Mouse (Mus musculus): ENCODE measurements around the gene Ssna1. TPM values are rescaled to one million over a fixed set of nuclear protein-coding genes. Genes with fewer than 3 reads are reported as not detected.

Ssna1 gene
- polyA plus RNA-seq, 1 experiment from 2014 or later: 75.4 TPM

DNA sequence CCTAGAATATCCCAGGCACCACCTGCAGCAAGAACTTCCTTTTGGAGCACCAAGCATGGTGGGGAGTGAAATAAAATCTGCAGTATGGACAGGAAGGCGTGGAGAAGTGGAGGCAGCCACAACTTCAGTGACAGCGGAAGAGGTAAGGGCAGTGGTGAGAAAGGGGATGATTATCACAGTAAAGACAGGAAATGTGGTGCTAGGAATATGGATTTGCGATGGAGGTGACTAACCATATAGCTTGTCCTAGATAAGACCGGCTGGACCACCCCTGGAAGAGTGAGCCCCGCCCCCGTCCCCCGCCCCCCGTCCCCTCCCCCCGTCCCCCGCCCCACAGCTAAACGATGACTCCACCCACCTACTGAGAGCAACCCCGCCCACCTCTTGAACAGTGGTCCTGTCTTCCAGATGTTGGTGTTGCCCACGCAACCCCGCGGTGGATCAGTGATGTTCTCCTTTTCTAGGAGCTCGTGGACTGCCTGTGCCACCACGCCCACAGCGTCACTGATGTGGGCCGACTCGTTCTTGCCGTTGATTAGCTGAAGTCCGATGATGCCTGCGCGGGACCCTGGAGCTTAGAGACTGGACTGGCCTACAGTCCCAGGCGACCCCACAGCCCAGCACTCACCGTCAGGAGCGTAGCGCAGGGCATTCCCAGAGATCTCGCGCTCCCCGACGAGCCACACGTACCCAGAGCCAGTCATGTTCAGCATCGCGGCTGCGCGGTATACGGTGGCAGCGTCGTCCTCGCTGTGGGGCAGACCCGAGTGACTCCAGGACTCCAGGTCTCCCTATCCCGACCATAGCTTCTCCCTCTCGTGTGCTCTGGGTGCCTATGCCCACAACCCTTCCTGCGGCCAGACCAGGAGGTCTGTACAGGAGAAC is 32.7 kb upstream of the Ssna1 start:
- peaks cover 54% of the 10 kb centered on the region for H3K27me3 ChIP-seq
- ChIA-PET POLR2A (interaction anchor here (0.8 kb wide), 1 partner anchor 48 kb away, joined by 3 read pairs; no protein-coding TSS in a partner anchor), CTCF (interaction anchor here (0.9 kb wide), 1 partner anchor 12 kb away, joined by 3 read pairs; no protein-coding TSS in a partner anchor)
- in situ Hi-C loops (cut with MboI; ENCODE audit: low pct_unique_long_range_greater_than_20kb): no loop called here
- DNase-seq (ENCODE audit: low read depth, low spot score): no peak
- no peak for ATAC-seq
- no peak for TF ChIP-seq CTCF (IDR thresholded peaks at IDR 0.05)

DNA sequence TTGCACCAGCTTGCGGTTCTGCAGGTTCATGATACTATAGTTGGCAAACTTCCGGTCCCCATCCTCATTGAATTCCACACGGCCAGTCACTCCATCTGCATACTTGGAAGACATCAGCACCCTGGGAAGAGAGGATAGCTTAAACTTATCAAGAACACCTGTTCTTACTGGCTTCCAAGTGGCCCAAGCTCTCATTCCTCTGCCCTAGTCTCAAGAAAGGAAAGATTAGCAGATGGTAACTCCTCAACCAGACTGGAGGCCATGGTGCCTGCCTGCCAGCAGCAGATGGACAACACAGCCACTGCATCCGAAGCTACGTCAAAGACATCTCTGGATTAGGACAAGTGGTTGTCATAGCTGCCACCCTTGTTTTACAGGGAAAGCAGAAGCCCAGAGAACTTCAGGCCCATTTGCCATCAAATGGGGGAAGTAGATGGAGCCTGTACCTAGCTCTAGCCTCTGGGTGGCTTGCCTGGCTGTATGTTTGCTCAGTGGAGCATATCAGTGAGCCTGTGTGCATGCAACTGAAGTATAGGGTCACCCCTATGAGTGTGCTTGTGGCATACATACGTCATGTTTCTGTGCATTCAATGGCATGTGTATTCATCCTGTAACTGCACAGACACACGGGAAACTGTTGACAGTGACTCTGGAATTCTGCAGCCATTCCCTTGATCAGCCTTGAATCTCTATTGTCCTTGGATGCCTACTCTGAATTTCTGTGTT is 31.9 kb upstream of the Ssna1 start:
- TF ChIP-seq CTCF (IDR thresholded peaks at IDR 0.05): no peak
- in situ Hi-C loops (cut with MboI; ENCODE audit: low pct_unique_long_range_greater_than_20kb): no loop called here
- ATAC-seq: no peak
- no peak for DNase-seq (ENCODE audit: low read depth, low spot score)
- peaks cover 48% of the 10 kb centered on the region for H3K27me3 ChIP-seq
- ChIA-PET POLR2A (no interaction called here), CTCF (no interaction called here)

DNA sequence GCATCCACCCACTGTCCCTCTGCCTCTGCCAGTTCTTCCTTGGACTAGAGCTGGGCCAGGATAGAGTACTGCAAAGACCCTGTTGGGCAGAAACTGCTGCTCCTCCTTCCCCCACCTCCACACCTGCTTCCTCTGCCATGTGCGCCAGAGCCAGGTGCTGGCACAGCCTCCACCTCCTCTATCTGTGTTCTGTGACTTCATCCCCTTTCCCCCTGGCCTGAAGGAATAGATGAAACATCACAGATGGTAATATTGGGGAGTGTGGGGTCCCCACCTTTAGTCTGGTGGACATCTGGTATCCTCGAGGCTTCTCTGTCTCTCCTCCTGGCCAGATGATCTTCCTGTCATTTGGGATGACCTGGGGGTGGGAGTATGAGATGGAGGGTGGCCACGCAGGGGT is 31.2 kb upstream of the Ssna1 start:
- peaks cover 44% of the 10 kb centered on the region for H3K27me3 ChIP-seq
- ChIA-PET POLR2A (no interaction called here), CTCF (no interaction called here)
- no peak for ATAC-seq
- in situ Hi-C loops (cut with MboI; ENCODE audit: low pct_unique_long_range_greater_than_20kb): no loop called here
- no peak for TF ChIP-seq CTCF (IDR thresholded peaks at IDR 0.05)
- DNase-seq (ENCODE audit: low read depth, low spot score): no peak

DNA sequence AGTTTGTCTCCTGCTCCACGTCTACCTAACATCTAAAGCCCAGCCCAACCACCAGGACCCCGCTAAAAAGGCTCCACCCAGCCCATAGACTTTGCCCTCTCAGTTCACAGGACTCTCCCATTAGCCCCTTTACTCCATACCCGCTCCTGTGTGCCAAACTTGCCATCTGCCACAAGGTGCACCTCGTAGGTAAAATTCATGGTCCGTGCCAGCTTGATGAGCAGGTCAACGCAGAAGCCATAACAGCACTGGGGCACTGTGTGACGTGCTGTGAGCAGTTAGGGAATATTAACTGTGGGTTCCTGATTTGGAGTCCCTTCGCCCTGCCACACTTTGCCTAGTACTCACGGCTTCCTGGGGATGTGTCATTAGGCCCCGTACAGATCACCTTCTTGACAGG is 25.8 kb upstream of the Ssna1 start:
- no peak for TF ChIP-seq CTCF (IDR thresholded peaks at IDR 0.05)

DNA sequence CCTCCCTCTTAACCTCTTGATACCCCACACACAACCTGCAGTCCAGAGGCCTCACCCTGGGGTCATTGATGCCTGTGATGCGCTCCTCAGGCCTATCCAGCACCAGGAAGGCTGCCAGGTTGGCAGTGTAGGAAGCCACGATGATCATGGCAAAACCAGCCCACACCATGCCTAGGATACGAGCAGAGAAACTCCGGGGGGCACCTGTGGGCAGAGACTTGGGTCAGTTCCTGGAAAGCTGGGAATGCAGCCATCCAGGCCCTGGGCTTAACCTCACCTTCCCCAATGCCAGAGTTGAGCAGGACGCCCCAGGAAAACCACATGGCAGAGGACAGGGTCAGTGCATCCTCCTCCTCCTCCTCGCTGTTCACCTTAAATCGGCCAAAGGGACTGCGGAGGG is 24.9 kb upstream of the Ssna1 start:
- H3K27me3 ChIP-seq: peaks cover 39% of the 10 kb centered on the region
- ATAC-seq (no peak), DNase-seq (ENCODE audit: low read depth, low spot score) (no peak)
- ChIA-PET POLR2A (no interaction called here), CTCF (interaction anchor here (1.7 kb wide), 1 partner anchor 17 kb away, joined by 4 read pairs; no protein-coding TSS in a partner anchor)
- in situ Hi-C loops (cut with MboI; ENCODE audit: low pct_unique_long_range_greater_than_20kb): no loop called here
- no peak for TF ChIP-seq CTCF (IDR thresholded peaks at IDR 0.05)

More for the DNA sequence above, 25.8 kb upstream of the Ssna1 start:
- peaks cover 48% of the 10 kb centered on the region for H3K27me3 ChIP-seq
- in situ Hi-C loops (cut with MboI; ENCODE audit: low pct_unique_long_range_greater_than_20kb): no loop called here
- ATAC-seq: no peak
- ChIA-PET POLR2A (no interaction called here), CTCF (no interaction called here)
- no peak for DNase-seq (ENCODE audit: low read depth, low spot score)

DNA sequence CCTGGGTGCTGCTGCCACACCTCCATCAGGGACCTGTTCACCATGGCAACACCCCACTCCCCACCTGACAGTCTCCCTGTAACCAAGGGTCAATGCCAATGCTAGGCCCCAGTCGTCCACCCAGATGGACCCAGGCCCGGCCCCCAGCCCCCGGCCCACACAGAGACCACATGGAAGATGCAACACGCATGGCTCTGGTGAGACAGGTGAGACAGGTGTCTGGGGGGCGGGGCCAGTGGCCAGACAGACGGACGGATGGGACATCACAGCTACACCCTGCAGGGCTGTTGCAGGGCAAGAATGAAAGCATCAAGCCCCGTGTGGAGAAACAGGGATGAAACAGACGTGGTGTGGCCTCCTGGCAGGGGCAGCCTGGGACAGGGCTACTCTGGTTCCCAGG is 21.5 kb upstream of the Ssna1 start:
- no peak for ATAC-seq
- DNase-seq (ENCODE audit: low read depth, low spot score): no peak
- POLR2A ChIA-PET: no interaction called here
- CTCF ChIA-PET: interaction anchor here (1.4 kb wide), 2 partner anchors 10 to 12 kb away, joined by 4 to 8 read pairs; no protein-coding TSS in a partner anchor
- TF ChIP-seq CTCF (IDR thresholded peaks at IDR 0.05): no peak
- in situ Hi-C loops (cut with MboI; ENCODE audit: low pct_unique_long_range_greater_than_20kb): no loop called here
- H3K27me3 ChIP-seq: peaks cover 35% of the 10 kb centered on the region

DNA sequence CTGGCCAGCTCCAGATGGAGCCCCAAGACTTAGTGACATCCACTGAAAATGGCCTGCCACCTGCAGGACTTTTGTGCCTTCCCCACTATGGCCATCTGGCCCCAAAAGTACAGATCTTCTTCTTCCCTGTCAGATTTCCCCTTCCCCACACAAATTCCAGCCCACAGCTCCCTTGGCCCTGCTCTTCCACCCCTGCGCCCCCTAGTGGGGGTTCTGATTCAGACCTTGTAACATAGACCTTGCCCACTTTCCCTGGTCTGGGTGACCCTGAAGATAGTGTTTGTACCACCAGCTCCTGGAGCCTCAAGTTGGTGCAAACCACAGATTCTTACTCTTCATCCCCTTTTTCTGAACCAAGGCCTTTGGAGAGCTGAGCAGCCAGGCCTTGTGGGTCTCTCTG is 20.6 kb upstream of the Ssna1 start:
- no peak for TF ChIP-seq CTCF (IDR thresholded peaks at IDR 0.05)
- ATAC-seq (no peak), DNase-seq (ENCODE audit: low read depth, low spot score) (no peak)
- ChIA-PET POLR2A (interaction anchor here (0.7 kb wide), 1 partner anchor 25 kb away, joined by 3 read pairs; no protein-coding TSS in a partner anchor), CTCF (interaction anchor here (0.8 to 1.8 kb wide), 11 partner anchors 9 to 64 kb away, joined by 3 to 13 read pairs (median 4); partner anchors contain the start of genes Anapc2 and Ssna1)
- in situ Hi-C loops (cut with MboI; ENCODE audit: low pct_unique_long_range_greater_than_20kb): no loop called here
- H3K27me3 ChIP-seq: peaks cover 27% of the 10 kb centered on the region

DNA sequence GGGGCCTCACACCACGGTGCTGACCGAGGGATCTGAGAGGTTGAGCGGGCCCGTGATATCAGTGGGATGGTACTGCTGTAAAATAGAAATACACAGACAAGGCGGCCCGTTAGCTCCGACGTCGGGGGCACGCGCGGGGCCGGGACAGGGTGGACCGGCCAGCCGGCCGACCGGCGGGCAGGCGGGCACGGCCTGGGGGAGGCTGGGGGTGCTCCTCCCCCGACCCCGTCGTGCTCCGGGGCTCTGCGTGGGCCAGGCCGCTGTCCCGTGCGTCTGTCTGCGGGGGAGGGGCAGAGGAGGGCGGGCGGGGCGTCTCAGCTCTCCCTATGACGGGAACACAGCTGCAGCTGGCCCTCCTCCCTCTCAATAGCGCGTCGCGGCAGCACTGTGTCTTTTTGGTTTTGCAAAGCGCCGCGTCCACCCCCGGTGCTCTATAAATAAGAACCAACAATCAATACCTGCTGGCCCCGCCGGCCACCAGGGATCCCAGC is 19.9 kb upstream of the Ssna1 start:
- in situ Hi-C loops (cut with MboI; ENCODE audit: low pct_unique_long_range_greater_than_20kb): no loop called here
- POLR2A ChIA-PET: no interaction called here
- no peak for ATAC-seq
- no peak for DNase-seq (ENCODE audit: low read depth, low spot score)
- TF ChIP-seq CTCF (IDR thresholded peaks at IDR 0.05): no peak
- CTCF ChIA-PET: interaction anchor here (0.8 to 1.8 kb wide), 12 partner anchors 8 to 64 kb away, joined by 3 to 13 read pairs (median 4); partner anchors contain the start of genes Anapc2 and Ssna1
- H3K27me3 ChIP-seq: peaks cover 20% of the 10 kb centered on the region

DNA sequence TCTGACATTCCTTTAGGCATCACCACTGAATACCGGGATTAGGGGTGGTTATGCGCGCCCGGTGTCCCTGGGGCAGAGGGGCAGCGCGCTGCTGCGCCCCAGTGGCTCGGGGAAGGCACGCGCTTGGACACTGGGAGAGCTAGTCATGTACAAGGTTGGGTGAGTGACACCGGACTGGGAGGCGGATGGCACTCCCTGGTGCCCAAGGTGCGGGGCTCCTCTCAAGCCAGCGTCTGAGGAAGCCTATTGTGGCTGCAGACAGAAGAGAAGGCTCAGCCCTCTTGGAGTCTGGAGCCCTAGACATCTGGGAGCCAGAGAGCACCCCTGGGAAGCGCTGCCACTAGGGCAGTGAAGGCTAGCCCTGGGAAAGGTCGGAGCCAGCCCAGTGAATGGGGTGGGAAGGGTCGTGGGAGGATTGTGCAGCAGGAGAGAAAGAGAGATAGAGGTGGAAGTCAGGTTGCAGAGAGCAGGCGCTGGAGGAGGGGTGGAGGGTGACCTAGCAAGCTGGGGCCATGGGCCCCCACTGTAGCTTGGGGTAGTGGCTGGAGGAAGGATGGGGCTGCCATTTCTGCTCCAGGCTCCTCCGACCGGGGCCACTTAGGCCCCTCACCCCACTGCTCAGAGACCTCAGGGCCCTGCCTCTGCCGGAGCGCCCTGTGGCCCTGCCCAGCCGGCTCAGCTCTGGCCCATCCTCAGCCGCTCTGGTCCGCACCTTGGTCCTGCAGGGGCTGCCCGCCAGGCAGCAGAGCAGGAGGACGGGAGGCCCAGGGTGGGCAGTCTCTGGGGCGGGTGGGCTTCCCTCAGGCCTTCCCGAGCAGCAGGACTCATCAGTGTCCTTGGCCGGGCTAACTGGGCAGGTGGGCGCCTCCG is 19.2 kb upstream of the Ssna1 start:
- CTCF ChIA-PET: interaction anchor here (1.3 to 1.8 kb wide), 5 partner anchors 10 to 63 kb away, joined by 3 to 13 read pairs (median 4); no protein-coding TSS in a partner anchor
- DNase-seq (ENCODE audit: low read depth, low spot score): no peak
- in situ Hi-C loops (cut with MboI; ENCODE audit: low pct_unique_long_range_greater_than_20kb): no loop called here

DNA sequence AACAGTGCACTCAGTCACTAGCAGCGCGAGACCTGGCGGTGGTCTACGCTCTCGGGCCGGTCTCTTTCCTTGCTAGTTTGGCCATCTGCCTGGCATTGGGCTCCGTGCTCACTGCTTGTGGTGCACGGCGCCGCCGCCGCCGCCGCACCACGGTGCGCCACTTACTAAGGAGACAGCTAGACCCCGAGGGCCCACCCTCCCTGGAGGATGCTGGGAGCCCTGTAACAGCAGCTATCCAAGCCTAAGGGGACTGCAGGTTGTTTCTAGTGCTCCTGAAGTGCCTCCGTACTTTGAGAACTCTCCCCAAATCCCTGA is 18.5 kb upstream of the Ssna1 start:
- ATAC-seq (no peak), DNase-seq (ENCODE audit: low read depth, low spot score) (no peak)
- no peak for TF ChIP-seq CTCF (IDR thresholded peaks at IDR 0.05)
- POLR2A ChIA-PET: interaction anchor here (1.1 kb wide), 1 partner anchor 19 kb away, joined by 6 read pairs; the partner anchor contains the start of genes Anapc2 and Ssna1
- in situ Hi-C loops (cut with MboI; ENCODE audit: low pct_unique_long_range_greater_than_20kb): no loop called here
- peaks cover 12% of the 10 kb centered on the region for H3K27me3 ChIP-seq
- CTCF ChIA-PET: interaction anchor here (1.5 kb wide), 1 partner anchor 62 kb away, joined by 3 read pairs; no protein-coding TSS in a partner anchor

More for the DNA sequence above, 19.2 kb upstream of the Ssna1 start:
- ATAC-seq: no peak
- peaks cover 16% of the 10 kb centered on the region for H3K27me3 ChIP-seq
- POLR2A ChIA-PET: interaction anchor here (1.1 kb wide), 1 partner anchor 20 kb away, joined by 6 read pairs; the partner anchor contains the start of genes Anapc2 and Ssna1
- TF ChIP-seq CTCF (IDR thresholded peaks at IDR 0.05): no peak
